Mouse (Mus musculus): ENCODE measurements at regions not wholly inside any gene's neighbourhood (a gene's known extent, or its start where the extent isn't known, plus 50 kb on each side); places are given as distances from the start of the nearest gene placed in this dataset.
"Not testable (repeated sequence)": the region's sequence is repeated elsewhere in the genome, so short reads cannot be mapped to it uniquely, and the experiment has no call there.

DNA sequence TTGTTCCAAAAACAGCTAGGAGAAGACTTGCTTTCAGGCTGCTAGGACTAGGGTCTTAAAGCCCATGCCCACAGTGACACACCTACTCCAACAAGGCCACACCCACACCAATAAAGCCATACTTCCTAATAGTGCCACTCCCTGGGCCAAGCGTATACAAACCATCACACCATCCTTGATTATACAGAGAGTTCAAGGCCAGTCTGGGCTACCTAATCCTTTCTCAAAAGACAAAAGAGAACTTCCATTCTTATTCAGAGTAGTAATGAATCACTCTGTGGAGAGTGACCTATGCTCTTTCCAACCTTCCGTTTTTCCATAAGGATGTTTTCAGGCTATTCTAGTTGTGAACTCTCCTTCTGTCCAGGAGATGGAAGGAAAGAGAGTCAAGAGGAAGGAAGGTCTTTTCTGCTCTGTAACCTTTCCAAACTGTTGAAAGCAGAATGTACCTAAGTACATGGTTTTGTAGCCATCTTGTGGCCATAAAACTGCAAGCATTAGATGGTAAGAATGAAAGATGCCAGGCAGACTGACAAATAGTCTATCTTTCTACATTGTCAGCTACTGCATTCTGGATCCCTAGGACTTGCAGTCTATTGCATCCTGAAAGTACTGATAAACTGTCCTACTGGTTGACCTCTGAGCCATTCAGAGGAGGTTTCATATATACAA, 145.8 kb upstream of the Mon1b start:
- DNase-seq = no peak

DNA sequence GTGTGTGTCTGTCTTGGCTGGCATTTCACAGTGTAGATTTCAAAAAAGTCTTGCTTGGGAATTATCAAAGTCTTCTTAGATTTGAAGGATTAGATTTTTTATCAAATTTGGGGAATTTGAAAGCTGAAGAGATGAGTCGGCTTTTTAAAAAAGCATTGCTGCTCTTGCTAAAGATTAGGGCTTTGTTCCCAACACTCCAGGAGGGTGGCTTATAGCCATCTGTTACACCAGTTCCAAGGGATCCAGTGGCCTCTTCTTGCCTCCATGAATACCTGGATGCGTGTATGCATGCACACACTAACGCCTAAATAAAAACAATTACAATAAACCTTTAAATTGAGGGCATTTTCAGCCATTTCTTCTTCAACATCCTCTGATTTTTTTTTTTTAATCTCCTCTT, 144.5 kb upstream of the Mon1b start:
- no peak for DNase-seq

DNA sequence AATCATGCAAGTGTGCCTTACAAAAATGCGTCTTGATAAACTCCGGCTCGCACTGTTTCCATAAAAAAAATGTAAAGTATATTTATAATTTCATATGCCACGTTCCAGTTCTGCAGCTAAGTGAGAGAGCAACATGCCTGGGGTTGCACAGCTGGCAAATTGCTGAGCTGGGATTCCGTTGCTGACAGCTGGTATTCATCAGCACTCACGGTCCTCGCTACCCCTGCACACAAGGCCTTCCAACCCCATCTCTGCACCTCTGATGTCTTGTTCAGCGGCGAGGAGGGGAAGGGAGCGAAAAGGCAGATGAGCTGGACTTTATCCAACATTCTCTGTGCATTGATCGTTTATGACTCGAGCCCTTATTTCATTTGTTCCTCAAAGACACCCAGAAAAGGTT, 138.5 kb upstream of the Mon1b start:
- no peak for DNase-seq

DNA sequence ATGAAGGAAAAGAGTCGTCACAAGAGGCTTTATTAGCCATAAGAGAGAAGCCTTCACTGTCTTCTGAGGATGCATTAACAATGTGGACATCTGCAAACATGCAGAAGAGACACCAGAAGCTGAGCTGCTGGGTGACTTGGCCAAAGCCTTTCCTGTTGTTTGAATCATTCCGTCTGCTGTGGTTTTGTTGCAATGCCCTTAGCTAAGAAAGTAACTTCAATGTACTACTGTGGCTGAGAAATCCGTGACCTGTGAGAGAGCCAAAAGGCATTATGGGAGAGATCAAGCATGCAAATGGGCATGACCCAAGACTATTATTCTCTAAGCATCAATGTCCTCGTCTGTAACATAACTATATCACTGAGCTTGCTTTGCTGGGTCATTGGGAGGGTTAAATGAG, 132.7 kb upstream of the Mon1b start:
- no peak for DNase-seq

DNA sequence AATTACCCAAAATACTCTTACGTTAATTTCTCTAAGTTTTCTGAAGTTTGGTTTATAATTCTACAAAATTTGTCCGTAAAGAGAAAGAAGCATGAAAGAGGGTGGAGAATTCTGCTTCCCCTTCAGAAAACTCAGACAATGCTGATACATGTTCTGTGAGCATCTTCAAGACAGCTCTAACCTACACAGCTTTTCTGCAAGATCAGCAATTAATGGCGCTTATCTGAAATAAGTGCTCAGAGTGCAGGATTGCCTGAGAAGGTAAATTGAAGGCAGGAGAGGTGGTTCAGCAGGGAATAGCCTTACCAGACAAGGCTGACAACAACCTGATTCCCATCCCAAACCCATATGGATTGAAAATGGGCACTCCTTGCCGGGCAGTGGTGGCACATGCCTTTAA, 122.5 kb upstream of the Mon1b start:
- DNase-seq = no peak

DNA sequence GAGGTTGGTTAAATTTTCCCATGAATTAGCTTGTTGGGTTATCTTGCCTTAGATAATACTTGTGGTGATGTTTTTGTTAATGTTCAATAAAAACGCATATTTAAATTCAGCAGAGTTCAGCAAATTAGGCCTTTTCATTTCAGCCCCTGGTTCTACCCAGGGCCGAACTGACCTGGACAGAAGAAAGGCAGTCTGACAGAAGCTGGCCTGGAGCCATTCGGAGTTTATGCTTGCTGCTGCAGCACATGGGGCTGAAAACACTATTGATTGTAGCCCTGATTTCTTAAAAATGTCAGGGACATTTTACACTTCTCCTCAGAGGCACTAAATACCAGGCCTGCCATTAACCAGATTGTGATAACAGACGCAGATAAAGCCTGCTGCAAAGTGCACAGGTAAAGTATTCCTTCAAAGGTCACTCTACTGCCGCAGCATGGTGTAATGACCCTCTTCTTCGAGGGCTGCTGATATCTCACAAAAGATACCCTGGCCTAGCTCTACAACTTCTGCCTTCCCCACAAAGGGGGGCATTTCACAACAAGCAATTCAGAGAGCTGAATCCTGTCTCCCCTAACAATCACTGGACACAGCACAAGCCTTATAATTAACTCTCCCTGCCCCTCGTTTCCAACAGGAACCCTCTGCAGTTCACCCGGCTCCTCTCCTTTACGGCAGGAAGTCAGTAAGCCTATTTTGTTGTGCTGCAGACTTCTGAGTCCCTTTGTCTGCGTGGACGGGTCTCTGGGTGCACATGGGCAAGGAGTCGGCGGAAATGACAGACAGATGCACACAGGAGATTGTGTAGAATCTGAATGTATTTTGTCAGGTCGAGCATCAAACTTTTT, 121.3 kb upstream of the Mon1b start:
- DNase-seq = no peak

DNA sequence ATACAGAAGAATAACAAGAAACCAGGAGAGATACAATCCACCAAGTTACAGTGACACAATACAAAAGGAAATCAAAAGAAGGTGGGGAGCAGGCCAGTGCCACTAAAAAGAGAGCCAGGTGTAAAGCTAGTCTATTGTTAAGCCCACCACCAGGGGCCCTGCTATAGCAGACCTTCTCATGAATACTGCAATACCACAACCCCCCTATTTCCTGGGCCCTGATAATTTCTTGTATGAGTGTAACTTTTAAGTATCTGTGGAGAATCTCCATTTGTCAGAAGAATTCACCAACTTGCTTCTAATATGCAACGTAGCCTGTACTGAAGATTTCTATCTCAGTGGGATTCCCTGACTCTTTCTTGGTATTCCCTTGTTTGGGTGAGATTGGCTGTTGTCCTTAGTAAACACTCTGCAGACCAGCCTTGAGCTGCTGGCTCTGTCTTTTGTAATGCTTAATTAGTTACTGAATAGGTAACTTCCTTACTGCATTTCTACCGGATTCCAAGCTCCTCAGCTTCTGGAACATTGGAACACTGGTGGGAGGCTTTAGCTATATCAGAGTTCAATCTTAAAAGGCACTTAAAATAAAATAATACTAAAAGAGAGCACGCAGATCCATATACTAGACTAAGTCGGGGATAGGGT, 120.5 kb upstream of the Mon1b start:
- not testable (repeated sequence) for DNase-seq

DNA sequence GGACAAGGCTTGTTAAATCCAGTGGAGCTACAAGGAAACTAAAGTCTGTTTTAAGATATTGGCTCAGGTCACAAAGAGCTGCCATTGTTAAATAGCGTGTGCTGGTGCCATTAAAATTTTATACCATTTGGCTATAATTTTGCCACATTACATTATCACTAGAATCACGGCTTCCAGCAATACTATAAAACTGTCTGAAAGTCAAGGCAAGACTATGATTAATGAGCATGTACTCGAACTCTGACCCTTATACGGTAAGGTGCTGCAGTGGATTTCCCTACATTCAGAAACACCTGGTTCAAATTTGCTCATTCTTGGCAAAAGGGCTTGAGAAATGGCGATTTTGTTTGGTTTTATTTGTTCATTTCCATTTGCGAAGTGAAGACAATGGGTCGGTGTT, 119.2 kb upstream of the Mon1b start:
- no peak for DNase-seq

DNA sequence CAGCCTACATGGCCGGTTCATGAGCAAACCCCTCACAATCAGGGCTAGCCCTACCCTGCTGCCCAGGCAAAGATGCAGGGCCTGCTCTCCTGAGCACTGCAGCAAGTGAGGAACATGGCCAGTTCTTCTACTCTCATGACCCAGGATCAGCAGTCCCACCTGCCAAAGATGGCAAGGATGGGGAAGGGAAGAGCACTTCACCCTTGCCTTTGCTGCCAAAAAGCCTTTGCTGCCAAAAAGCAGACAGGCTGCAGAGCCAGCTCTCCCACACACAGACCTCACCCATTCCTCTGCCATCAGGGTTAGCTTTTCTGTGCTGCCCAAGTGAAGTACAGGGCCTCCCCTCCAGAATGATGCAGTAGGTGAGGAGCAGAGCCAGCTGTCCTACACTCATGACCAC, 117.5 kb upstream of the Mon1b start:
- DNase-seq = no peak

DNA sequence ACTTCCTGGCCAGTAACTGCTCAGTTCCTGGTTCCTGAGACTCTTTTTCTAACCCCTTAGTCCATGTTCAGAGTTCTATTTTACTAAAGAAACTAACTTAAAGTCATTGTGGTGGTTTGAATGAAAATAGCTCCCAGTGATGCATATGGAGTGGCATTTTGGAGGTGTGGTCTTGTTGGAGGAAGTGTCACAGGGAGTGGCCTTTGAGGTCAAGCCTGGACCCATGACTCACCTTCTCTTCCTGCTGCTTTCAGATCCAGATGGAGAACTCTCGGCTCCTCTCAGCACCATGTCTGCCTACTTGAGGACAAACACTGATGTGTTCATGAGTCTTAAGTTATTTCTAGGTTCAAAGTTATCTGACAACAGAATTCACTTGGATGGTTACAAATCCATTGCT, 111.8 kb upstream of the Mon1b start:
- DNase-seq = no peak

DNA sequence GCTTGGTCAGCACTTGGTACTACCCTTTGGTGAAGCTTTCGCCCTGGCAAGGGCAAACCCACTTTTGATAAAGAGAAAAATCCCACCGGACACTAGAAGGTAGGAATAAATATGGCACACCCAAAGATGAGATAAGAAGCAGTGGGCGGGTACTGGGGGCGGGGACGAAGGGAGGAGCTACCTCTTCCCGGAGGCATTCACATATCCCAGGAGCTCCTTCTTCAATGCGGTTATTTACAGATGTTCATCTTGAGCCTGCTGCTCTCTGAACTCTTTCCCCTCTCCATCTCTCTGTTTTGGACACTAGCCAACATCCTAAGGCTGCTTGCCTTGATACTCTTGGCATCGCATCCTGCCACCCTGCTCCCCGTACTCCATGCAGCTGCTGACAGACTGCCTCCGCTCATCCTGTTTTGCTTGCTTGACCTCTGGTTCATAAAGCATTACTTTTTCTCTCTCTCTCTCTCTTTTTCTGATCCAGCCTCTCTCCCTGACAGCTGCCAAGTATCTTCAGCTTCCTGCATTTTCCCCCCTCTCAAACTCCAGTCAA, 104.2 kb upstream of the Mon1b start:
- DNase-seq = no peak

DNA sequence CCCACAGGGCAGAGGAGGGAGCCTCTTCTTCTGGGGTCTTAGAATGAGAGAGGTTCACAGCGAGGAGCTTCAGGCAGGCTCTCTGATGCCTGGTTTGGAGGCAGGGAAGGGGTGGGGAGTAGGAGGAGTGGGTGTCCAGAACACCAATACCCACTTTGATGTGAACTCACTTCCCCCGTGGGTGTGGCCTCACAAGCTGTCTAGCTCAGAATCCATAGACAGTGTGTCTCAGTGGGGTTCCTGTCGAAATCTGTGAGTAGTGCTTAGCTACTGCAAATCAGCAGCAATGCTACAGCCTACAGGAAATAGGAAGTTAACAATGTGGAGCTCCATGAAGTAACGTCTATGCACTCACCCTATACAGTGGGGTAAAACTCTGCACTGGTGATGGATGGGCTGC, 102.5 kb upstream of the Mon1b start:
- DNase-seq = no peak

DNA sequence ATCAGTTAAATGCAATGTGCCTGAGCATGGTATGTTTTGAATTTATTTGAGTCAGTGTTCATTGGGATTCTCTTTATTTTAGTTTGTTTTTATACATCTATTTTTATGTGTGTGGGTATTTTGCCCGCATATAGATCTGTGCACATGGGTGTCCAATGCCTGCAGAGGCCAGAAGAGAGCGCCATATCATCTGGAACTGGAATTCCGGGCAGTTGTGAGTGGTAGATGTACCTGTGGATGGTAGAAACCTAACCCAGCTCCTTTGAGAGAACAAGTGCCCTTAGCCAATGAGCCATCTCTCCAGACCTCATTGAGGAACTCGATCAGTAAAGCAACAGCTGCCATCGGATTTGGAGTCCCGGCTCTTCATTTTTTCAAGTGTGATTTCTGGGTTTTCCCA, 94.0 kb upstream of the Mon1b start:
- DNase-seq = no peak

DNA sequence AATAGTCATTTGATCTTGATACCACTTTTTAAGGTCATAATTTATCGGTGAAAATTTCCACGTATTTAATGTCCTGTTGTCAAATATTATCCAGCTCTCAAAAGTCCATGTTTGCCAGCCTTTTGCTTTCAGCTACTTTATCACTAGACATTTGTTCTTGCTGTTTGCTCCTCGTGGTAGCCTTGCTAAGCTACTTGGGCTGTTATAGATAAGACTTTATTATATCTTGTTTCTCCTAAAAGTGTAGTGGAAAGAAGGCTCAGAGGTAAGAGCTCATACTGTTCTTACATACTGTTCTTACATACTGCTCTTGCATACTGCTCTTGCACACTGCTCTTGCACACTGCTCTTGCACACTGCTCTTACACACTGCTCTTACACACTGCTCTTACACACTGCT, 93.3 kb upstream of the Mon1b start:
- DNase-seq = no peak

DNA sequence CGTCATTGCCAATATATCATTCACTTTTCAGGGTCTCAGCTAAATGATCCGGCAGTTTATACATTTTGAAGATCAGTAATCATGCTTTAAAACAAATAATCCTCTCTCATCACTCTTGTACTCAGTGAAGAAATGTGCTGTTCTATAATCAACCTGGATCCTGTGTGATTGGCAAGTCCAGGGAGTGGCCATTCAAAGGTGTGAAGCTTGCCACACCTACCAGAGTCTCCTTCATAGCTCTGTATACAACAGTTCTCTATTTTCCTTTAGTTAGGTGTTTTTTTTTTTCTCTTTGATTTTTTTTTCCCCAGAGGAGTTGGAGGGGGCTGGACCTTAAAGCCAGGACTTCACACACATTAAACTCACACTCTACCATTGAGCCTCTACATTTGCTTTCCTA, 92.7 kb upstream of the Mon1b start:
- no peak for DNase-seq

DNA sequence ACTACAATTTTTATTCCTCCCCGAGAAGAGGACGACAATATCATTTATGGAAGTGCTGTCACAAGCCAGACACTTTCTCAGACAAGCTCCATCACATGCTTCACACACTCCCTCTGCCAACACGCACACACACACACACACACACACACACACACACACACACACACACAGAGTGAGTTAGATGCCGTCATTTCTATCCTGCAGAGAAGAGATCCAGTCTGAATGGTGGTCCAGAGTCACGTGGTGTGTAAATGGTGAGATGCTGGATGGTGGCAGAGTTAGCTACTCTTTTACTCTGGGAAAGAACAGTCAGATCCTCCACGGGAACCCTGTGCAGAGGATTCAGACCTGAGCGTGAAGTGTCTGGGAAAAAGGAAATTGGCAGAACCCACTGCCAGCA, 86.2 kb upstream of the Mon1b start:
- no peak for DNase-seq

DNA sequence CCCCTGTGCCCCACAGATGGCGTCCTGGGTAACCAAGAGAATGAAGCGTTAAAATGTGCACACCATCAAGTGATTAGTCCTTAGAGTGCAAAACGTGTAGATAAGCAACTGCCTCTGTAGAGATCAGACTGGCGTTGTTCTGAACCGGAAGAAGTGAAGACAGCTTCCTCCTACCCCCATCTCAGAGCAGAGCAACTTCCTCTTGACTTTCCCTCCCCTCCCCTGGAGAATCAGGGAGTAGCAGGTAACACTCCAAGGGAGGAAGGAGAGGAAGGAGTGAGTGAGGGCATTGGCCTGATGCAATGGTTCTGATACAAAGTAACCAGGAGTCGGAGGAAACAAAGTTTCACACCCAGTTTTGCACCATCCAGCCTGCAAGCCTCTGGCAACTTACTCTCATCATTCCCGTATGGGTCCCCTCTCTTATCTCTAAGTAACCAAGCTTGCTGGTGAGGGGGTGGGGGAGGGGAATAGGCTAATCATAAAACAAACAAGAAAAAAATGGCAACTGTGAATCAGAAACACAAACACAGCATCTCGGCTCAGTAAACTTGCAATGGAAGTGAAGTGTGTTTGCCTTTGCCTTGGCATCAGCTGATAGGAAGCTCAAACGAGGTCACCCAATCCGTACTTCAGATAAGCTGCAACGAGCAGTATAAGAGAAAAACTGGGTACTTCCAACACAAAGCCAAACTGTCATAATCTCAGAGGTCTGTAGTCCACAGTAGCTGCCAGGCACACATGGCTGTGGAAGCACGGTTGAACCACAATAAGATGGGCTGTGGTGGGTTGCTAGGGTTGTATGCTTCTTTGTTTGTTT, 83.7 kb upstream of the Mon1b start:
- DNase-seq = no peak

DNA sequence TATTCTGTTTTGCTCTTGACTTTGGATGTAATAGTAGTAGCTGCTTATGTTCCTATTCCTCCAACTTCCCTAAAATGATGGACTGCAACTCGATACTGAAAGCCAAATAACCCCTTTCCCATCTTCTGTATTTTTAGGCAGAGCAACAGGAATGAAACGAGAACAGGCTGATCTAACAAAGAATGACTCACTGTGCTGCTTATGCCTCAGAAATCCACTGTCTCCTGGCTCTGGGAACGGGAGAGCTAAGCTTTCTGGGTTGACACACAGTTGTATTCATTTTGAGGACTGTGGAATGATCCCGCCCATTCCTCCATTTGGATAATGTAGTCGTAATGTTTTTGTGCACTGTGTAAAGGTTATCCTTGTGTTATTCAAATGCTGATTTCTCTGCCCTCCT, 82.6 kb upstream of the Mon1b start:
- DNase-seq = no peak

DNA sequence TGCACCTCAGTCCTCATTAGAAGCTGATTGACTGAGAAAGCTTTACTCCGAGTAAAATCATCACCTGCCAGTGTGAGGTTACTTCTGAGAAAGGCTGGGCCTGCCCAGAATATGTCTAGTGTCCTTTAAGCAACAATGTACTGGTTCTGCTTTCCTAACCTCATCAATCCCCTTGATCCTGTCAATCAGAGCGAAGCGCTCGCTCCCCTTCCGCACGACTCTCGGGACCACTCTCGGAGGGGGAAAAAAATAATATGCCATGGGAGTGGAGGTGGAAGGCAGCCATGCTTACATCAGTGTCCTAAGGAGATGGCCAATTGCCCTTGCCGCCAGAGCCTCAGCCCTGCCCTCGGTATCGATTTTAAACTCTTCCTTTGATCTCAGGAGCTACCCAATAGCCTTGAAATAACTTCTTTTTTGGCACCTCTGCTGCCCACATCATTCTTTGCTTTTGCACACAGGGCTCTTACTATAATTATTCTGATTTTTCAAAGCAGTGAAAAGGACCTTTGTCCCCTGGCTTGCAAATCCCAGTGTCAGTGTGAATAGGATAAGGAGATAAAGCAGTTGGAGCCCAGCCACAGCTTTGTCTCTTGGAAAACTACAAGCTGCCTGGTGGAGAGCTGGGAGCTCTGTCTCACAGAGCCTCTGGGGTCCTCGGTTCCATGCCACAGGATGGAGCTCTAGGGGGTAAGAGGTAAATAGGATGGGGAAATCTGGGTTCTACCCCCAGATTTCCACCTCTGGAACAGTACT, 80.5 kb upstream of the Mon1b start:
- no peak for DNase-seq

DNA sequence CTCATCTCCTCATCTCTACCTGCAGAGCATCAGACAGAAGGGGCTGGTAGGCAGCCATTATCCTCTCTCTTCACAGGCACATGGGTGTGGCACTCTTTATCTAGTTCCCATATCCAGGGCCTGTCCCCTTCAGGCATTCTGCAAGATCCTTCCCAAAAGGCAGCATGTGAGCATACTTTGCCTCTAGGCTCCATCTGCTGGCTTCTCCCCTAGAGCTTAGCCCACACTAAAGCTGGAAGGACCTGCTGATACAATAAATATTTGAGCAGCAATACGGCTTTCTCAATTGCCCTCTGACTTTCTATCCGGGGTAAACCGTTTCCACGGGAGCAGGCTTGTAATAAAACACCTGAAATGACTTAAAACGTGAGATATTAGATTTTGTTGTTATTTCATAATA, 78.4 kb upstream of the Mon1b start:
- no peak for DNase-seq

DNA sequence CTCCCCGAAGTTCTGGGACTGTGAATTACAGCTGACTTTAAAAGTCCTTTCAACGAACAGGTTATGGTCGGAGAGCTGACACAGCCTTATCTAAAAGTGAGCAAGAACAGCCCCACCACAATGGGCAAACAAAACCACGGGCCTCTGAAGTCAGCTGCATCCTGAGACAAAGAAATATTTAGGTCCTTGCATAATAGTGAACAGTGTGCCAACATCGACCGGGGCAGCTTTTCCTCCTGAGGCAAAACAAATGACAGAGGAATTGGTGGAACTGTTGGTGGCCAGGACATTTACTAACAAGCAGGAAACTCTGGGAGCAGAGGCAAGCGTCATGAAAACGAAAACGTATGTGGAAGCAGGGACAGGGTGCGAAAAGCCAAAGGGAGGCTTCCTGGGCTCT, 54.3 kb upstream of the Mon1b start:
- no peak for DNase-seq

DNA sequence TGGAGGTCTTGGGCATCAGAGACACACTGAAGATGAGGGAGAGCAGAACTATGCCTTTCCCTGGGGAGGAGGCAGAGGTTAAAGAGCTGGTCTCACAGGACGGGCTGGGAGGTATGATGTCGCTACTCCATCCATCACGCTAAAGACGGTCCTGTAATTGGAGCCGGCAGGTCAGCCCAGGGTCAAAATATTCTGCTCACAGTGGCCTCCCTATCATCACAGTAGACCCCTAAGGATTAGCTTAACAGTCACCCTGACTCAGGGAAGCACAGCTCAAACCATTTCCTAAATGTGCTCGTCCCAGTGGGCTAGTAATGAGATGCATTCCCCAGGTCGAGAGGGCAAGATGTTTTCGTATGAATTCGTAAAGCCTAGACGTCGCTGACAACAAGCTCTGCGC, 53.7 kb upstream of the Mon1b start:
- no peak for DNase-seq

Measured in adrenal gland, adult 8-10 months (tissue).